Mouse (Mus musculus) midbrain, embryonic 16.5 days (tissue): ENCODE measurements at regions not wholly inside any gene's neighbourhood (a gene's known extent, or its start where the extent isn't known, plus 50 kb on each side); places are given as distances from the start of the nearest gene placed in this dataset.

Source experiments
- ATAC-seq: fragments of 200-750 bp; cut with Nextera tagmentation; 2 replicates; pipeline ENCODE4 v1.8.0; 2017; ENCODE audit warnings: moderate TSS enrichment
- H3K27ac ChIP-seq: fragments of 300-500 bp; sonication (generic); 2 replicates; pipeline ENCODE4 v1.5.1; 2014; ENCODE audit warnings: mild to moderate bottlenecking, low read length, mixed read lengths
- H3K27me3 ChIP-seq: fragments of 300-500 bp; sonication (generic); 2 replicates; pipeline ENCODE4 v1.6.1; 2014; ENCODE audit warnings: low read depth, low read length, mixed read lengths; ENCODE audit not compliant: control insufficient read depth, insufficient read depth
- H3K36me3 ChIP-seq: fragments of 300-500 bp; sonication (generic); 2 replicates; pipeline ENCODE4 v1.6.1; 2014; ENCODE audit warnings: mild to moderate bottlenecking, low read length, moderate library complexity, mixed read lengths; ENCODE audit not compliant: control insufficient read depth, insufficient read depth
- H3K4me1 ChIP-seq: fragments of 300-500 bp; sonication (generic); 2 replicates; pipeline ENCODE4 v1.6.1; 2014; ENCODE audit warnings: mild to moderate bottlenecking, low read length, mixed read lengths; ENCODE audit not compliant: control insufficient read depth, insufficient read depth
- H3K4me2 ChIP-seq: fragments of 300-500 bp; sonication (generic); 2 replicates; pipeline ENCODE4 v1.6.1; 2014; ENCODE audit warnings: mild to moderate bottlenecking, low read length, mixed read lengths
- H3K4me3 ChIP-seq: fragments of 300-500 bp; sonication (generic); 2 replicates; pipeline ENCODE4 v1.5.1; 2014; ENCODE audit warnings: low read depth, mild to moderate bottlenecking, low read length, moderate library complexity, mixed read lengths
- H3K9ac ChIP-seq: fragments of 300-500 bp; sonication (generic); 2 replicates; pipeline ENCODE4 v1.6.1; 2014; ENCODE audit warnings: low read depth, low read length, mixed read lengths
- H3K9me3 ChIP-seq: fragments of 300-500 bp; sonication (generic); replicated peaks from 2 replicates; pipeline ENCODE4 v1.6.1; 2014; ENCODE audit warnings: mild to moderate bottlenecking, low read length, mixed read lengths; ENCODE audit not compliant: control insufficient read depth, poor library complexity, severe bottlenecking
- WGBS: fragments of 180-500 bp; shearing (Covaris S2); extraction: QIAGEN DNeasy Blood & Tissue Kit; methylation state at CpG from one replicate; pipeline ENCODE4 v1.1.7; 2014; 5-methylcytosine and 5-hydroxymethylcytosine counted together

- no peak for ATAC-seq
- Histone ChIP-seq H3K4me2 (no peak overlapping the region), H3K27ac (no peak overlapping the region), H3K9me3 (no peaks in the 10 kb centered on the region), H3K4me3 (no peak overlapping the region), H3K4me1 (no peaks in the 10 kb centered on the region), H3K27me3 (no peaks in the 10 kb centered on the region), H3K36me3 (no peaks in the 10 kb centered on the region), H3K9ac (no peak overlapping the region)
- WGBS, result 92% methylated on average over 3 of the region's 3 CpGs
Observed at GRCm38 (mm10) chr8:8403410-8403809, 257.6 kb downstream of the Efnb2 start.

GRCm38 (mm10) chr8:8392303-8392702 is 268.7 kb downstream of the Efnb2 start:
- H3K27me3 ChIP-seq, result no peaks in the 10 kb centered on the region
- ATAC-seq, result no peak
- no peak overlapping the region for H3K4me3 ChIP-seq
- H3K36me3 ChIP-seq, result no peaks in the 10 kb centered on the region
- no peaks in the 10 kb centered on the region for H3K4me1 ChIP-seq
- no peak overlapping the region for H3K9ac ChIP-seq
- no peak overlapping the region for H3K4me2 ChIP-seq
- WGBS, result 75% methylated on average over 5 of the region's 5 CpGs
- H3K9me3 ChIP-seq, result no peaks in the 10 kb centered on the region
- no peak overlapping the region for H3K27ac ChIP-seq

DNA sequence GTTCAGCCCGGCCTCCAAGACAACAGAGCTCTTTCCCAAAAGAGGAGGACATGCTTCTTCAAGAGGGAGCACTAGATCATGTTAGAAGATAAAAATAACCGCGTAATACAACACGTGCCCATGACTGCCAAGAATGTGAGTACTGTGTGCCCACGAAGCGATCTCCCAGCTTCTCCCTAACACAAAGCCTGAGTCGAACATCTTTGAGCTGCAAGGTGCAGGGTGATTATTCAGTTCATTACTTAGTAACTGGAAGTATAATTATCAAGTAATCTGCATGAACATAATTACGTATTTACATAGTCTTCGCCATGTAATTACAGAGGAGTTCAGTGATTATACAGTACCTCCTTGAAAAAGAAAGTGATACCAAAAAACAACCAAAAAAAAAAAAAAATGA is 269.7 kb downstream of the Efnb2 start:
- H3K4me2 ChIP-seq, result no peak overlapping the region
- H3K9me3 ChIP-seq, result no peaks in the 10 kb centered on the region
- 85% methylated on average over 9 of the region's 9 CpGs for WGBS
- no peaks in the 10 kb centered on the region for H3K4me1 ChIP-seq
- no peaks in the 10 kb centered on the region for H3K36me3 ChIP-seq
- H3K4me3 ChIP-seq, result no peak overlapping the region
- H3K27me3 ChIP-seq, result no peaks in the 10 kb centered on the region
- ATAC-seq, result no peak
- H3K9ac ChIP-seq, result no peak overlapping the region
- H3K27ac ChIP-seq, result no peak overlapping the region

DNA sequence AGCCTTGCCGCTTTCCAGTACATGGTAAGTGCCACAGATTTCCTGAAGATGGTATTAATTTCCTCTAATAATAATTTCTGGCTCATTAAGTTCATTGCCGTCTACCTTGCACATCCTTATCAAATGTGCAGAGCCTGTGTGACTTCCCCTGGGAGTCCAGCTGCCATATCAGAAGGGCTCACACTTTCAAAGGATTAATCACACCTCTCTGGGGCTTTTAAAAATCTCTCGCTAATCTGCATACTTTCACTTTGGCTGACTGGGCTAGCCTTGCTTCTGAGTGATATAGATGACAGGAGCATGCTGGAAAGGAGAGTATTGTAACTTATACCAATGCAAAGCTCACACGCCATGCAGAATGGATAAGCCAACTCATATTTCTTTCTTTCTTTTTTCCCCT is 282.8 kb downstream of the Efnb2 start:
- H3K4me3 ChIP-seq, result no peak overlapping the region
- no peaks in the 10 kb centered on the region; the same call in none of the 2 replicates for H3K27me3 ChIP-seq
- H3K4me2 ChIP-seq, result no peak overlapping the region
- peak; percentile 48; the same call in 1 of the 2 replicates for ATAC-seq
- 29% methylated on average over 4 of the region's 4 CpGs for WGBS
- no peaks in the 10 kb centered on the region for H3K36me3 ChIP-seq
- no peak overlapping the region for H3K27ac ChIP-seq
- H3K4me1 ChIP-seq, result no peaks in the 10 kb centered on the region
- no peak overlapping the region for H3K9ac ChIP-seq
- no peaks in the 10 kb centered on the region for H3K9me3 ChIP-seq

DNA sequence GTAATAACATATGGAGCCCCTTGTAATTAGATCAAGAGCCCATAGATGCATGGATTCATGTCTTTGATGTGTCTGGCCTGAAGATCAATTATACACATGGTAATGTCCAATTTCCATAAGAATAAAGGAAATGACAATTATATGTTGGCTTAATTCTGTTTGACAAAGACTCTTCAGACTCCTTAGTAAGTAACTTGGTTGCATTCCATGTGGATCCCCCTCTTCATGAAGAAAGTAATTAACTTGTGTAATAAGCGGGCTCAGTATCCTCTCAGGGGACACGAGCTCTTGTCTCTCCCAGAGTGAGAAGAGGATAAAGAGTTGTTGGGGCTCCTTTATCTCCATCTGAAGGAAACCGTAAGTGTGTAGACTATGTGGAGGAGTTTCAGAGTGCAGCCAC is 284.3 kb downstream of the Efnb2 start:
- Histone ChIP-seq H3K4me3 (no peak overlapping the region), H3K4me2 (no peak overlapping the region), H3K9ac (no peak overlapping the region), H3K27me3 (no peaks in the 10 kb centered on the region; the same call in none of the 2 replicates), H3K27ac (no peak overlapping the region), H3K4me1 (no peaks in the 10 kb centered on the region), H3K36me3 (no peaks in the 10 kb centered on the region), H3K9me3 (no peaks in the 10 kb centered on the region)
- WGBS, result 40% methylated on average over 3 of the region's 3 CpGs
- ATAC-seq, result no peak

- Histone ChIP-seq H3K9me3 (no peaks in the 10 kb centered on the region), H3K27ac (no peak overlapping the region), H3K36me3 (no peaks in the 10 kb centered on the region), H3K9ac (no peak overlapping the region), H3K27me3 (no peaks in the 10 kb centered on the region; the same call in none of the 2 replicates), H3K4me1 (no peaks in the 10 kb centered on the region), H3K4me3 (no peak overlapping the region), H3K4me2 (no peak overlapping the region)
- no peak for ATAC-seq
- WGBS, result 60% methylated on average over 2 of the region's 2 CpGs
Observed at GRCm38 (mm10) chr8:8376379-8376778, 284.7 kb downstream of the Efnb2 start.

- H3K36me3 ChIP-seq, result no peaks in the 10 kb centered on the region
- 77% methylated on average over 4 of the region's 4 CpGs for WGBS
- no peak overlapping the region for H3K27ac ChIP-seq
- ATAC-seq, result no peak
- no peak overlapping the region for H3K4me3 ChIP-seq
- no peak overlapping the region for H3K4me2 ChIP-seq
- no peaks in the 10 kb centered on the region for H3K27me3 ChIP-seq
- H3K9ac ChIP-seq, result no peak overlapping the region
- H3K4me1 ChIP-seq, result no peaks in the 10 kb centered on the region
- H3K9me3 ChIP-seq, result no peaks in the 10 kb centered on the region
Observed at GRCm38 (mm10) chr8:8367282-8367871, 293.7 kb downstream of the Efnb2 start.

DNA sequence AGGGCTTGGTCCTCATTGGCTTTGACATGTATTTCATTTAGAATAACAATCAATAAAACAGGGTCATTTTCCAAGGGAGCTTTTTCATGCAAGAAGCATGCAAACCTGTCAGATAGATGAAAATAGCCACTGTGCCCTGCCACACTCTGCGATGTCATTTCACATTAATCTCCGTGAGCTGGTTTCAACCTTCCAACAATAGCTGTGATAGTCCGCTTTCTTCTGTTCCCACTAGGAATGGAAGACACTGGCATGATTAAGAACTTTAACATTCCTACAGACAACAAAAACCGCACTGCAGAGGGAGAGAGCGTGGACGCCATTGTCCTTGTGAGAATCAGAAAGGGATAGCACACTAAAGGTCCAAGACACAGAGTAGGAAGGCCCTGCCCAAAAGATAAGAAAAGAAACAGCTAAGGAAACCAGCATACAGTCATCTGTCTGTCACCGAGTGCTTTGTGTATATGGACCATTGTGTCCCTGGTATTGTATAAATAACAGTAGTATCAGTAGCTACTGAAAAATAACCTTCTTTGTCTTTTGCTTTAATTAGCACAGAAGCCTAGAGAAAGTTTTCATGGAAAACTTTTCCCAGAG is 299.0 kb downstream of the Efnb2 start:
- ATAC-seq, result no peak
- no peak overlapping the region for H3K27ac ChIP-seq
- 46% methylated on average over 7 of the region's 7 CpGs for WGBS

GRCm38 (mm10) chr8:8360586-8360985 is 300.5 kb downstream of the Efnb2 start:
- no peaks in the 10 kb centered on the region for H3K36me3 ChIP-seq
- no peaks in the 10 kb centered on the region for H3K9me3 ChIP-seq
- no peak overlapping the region for H3K27ac ChIP-seq
- no peaks in the 10 kb centered on the region for H3K27me3 ChIP-seq
- no peak overlapping the region for H3K4me2 ChIP-seq
- H3K9ac ChIP-seq, result no peak overlapping the region
- H3K4me3 ChIP-seq, result no peak overlapping the region
- ATAC-seq, result no peak
- H3K4me1 ChIP-seq, result no peaks in the 10 kb centered on the region

More for the DNA sequence above, 299.0 kb downstream of the Efnb2 start:
- no peaks in the 10 kb centered on the region for H3K27me3 ChIP-seq
- no peak overlapping the region for H3K4me2 ChIP-seq
- H3K4me3 ChIP-seq, result no peak overlapping the region
- no peaks in the 10 kb centered on the region for H3K4me1 ChIP-seq
- no peaks in the 10 kb centered on the region for H3K36me3 ChIP-seq
- H3K9ac ChIP-seq, result no peak overlapping the region
- no peaks in the 10 kb centered on the region for H3K9me3 ChIP-seq
